Mouse (Mus musculus) spleen, embryonic (tissue): ENCODE data around the gene Hoxc6.

Source experiments
- CTCF ChIA-PET: fragments of 350-600 bp; sonication (Branson Sonifier 250); formaldehyde crosslinking; loops from one replicate; lab custom pipeline; 2022; lab: Charles Lee

Gene Hoxc6

GRCm38 (mm10) chr15:102967511-102968397, 30.3 kb upstream of the Hoxc6 start:
- CTCF ChIA-PET, result no interaction called here

GRCm38 (mm10) chr15:102969296-102969695, 28.8 kb upstream of the Hoxc6 start:
- CTCF ChIA-PET, result interaction anchor here (0.6 kb wide), 1 partner anchor 20 kb away, joined by 13 read pairs; no protein-coding TSS in a partner anchor

- CTCF ChIA-PET, result no interaction called here
Observed at GRCm38 (mm10) chr15:102970740-102971139, 27.3 kb upstream of the Hoxc6 start.

GRCm38 (mm10) chr15:102972254-102972653, 25.8 kb upstream of the Hoxc6 start:
- CTCF ChIA-PET, result interaction anchor here (1.2 kb wide), 1 partner anchor 15 kb away, joined by 3 read pairs; no protein-coding TSS in a partner anchor

- CTCF ChIA-PET, result interaction anchor here (1.2 kb wide), 1 partner anchor 14 kb away, joined by 3 read pairs; no protein-coding TSS in a partner anchor
Observed at GRCm38 (mm10) chr15:102972753-102973152, 25.3 kb upstream of the Hoxc6 start.

GRCm38 (mm10) chr15:102975034-102975433, 23.0 kb upstream of the Hoxc6 start:
- CTCF ChIA-PET, result interaction anchor here (0.6 kb wide), 1 partner anchor 317 kb away, joined by 11 read pairs; no protein-coding TSS in a partner anchor

- CTCF ChIA-PET, result no interaction called here
Observed at GRCm38 (mm10) chr15:102975688-102976111, 22.4 kb upstream of the Hoxc6 start.

- CTCF ChIA-PET, result interaction anchor here (0.6 kb wide), 1 partner anchor 26 kb away, joined by 5 read pairs; no protein-coding TSS in a partner anchor
Observed at GRCm38 (mm10) chr15:102976171-102976570, 21.9 kb upstream of the Hoxc6 start, which contains the start of gene Hoxc9. TSS of gene Hoxc9 (plus strand) at chr15:102976439.

- CTCF ChIA-PET, result interaction anchor here (0.6 to 0.9 kb wide), 2 partner anchors 26 to 188 kb away, joined by 3 to 5 read pairs; no protein-coding TSS in a partner anchor
Observed at GRCm38 (mm10) chr15:102976631-102977422, 21.2 kb upstream of the Hoxc6 start.

GRCm38 (mm10) chr15:102977423-102977974, 20.6 kb upstream of the Hoxc6 start:
- CTCF ChIA-PET, result interaction anchor here (0.9 kb wide), 1 partner anchor 188 kb away, joined by 3 read pairs; no protein-coding TSS in a partner anchor

- CTCF ChIA-PET, result interaction anchor here (1.5 kb wide), 1 partner anchor 14 kb away, joined by 3 read pairs; no protein-coding TSS in a partner anchor
Observed at GRCm38 (mm10) chr15:102978615-102979515, 19.2 kb upstream of the Hoxc6 start.

- CTCF ChIA-PET, result interaction anchor here (1.5 kb wide), 1 partner anchor 15 kb away, joined by 3 read pairs; no protein-coding TSS in a partner anchor
Observed at GRCm38 (mm10) chr15:102979936-102980335, 18.1 kb upstream of the Hoxc6 start.

GRCm38 (mm10) chr15:102980352-102980751, 17.7 kb upstream of the Hoxc6 start:
- CTCF ChIA-PET, result interaction anchor here (1.5 kb wide), 1 partner anchor 15 kb away, joined by 3 read pairs; no protein-coding TSS in a partner anchor

- CTCF ChIA-PET, result interaction anchor here (1.5 kb wide), 1 partner anchor 16 kb away, joined by 3 read pairs; no protein-coding TSS in a partner anchor
Observed at GRCm38 (mm10) chr15:102980912-102981311, 17.1 kb upstream of the Hoxc6 start.

- CTCF ChIA-PET, result no interaction called here
Observed at GRCm38 (mm10) chr15:102981379-102982288, 16.4 kb upstream of the Hoxc6 start.

- CTCF ChIA-PET, result no interaction called here
Observed at GRCm38 (mm10) chr15:102983716-102984115, 14.3 kb upstream of the Hoxc6 start.

GRCm38 (mm10) chr15:102984521-102984920, 13.5 kb upstream of the Hoxc6 start:
- CTCF ChIA-PET, result no interaction called here

- CTCF ChIA-PET, result interaction anchor here (0.5 kb wide), 1 partner anchor 33 kb away, joined by 3 read pairs; no protein-coding TSS in a partner anchor
Observed at GRCm38 (mm10) chr15:102984925-102985324, 13.1 kb upstream of the Hoxc6 start.
